In the genomic region with DNA sequence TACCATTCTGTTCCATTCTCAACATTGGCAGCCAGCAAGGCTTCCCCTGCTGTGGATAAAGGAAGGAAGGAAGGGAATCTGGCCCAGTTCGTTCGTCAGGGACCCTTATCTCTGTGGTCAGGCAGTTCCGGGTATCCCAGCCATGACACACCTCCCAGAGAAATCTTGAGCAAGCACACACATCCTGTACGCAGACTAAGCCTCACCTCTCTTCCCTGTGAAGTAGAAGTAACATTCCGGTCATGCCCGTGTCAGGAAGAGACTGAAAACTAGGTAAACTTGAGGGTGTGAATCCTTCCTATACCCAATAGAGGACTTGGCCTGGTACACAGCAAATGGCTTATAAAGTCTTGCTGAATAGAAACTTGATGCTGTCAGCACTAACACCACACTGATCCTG, we compare ENCODE assay signal across 9 mouse cellular contexts. TPM values are rescaled to one million over a fixed set of nuclear protein-coding genes. Genes with fewer than 3 reads are reported as not detected.
DNase-seq lines count a peak whose midpoint lies in the region; ATAC-seq and TF ChIP-seq lines count a peak whose summit lies in the region.
"Had no signal": no experiment of that assay in that cellular context is flagged by ENCODE, and none has a peak within 500 bp of the region (broad histone marks: within the 10 kb centered on the region; RNA-seq: fewer than 3 reads in every experiment).

No protein-coding gene starts in this region.

- 55% methylated on average over 6 of the region's 6 CpGs for WGBS in kidney, embryonic 14.5 days
- 14% methylated on average over 6 of the region's 6 CpGs for WGBS in heart, embryonic 15.5 days
- 14% methylated on average over 6 of the region's 6 CpGs for WGBS in small intestine, adult 2 months

- no peaks in the 10 kb centered on the region for H3K9me3 ChIP-seq in kidney, embryonic 14.5 days (ENCODE audit: control insufficient read depth, low read length)
- no peaks in the 10 kb centered on the region for H3K9me3 ChIP-seq in heart, embryonic 15.5 days (replicated peaks)
- H3K9me3 ChIP-seq: hindbrain, embryonic 13.5 days had no signal

- no peaks in the 10 kb centered on the region for H3K36me3 ChIP-seq in kidney, embryonic 14.5 days (ENCODE audit: control insufficient read depth, insufficient read depth, low read length)
- H3K36me3 ChIP-seq in heart, embryonic 15.5 days, result no peaks in the 10 kb centered on the region
- H3K36me3 ChIP-seq in small intestine, adult 2 months (ENCODE audit: control insufficient read depth, insufficient read depth, low read length), result no peaks in the 10 kb centered on the region
- H3K36me3 ChIP-seq: hindbrain, embryonic 13.5 days had no signal

- no peak for TF ChIP-seq CTCF in small intestine, adult 2 months (IDR thresholded peaks at IDR 0.05; ENCODE audit: extremely low read depth, insufficient read length, insufficient replicate concordance, low read depth, low read length)

- no peaks in the 10 kb centered on the region for H3K27me3 ChIP-seq in kidney, embryonic 14.5 days (ENCODE audit: control insufficient read depth, insufficient read depth, low read length)
- H3K27me3 ChIP-seq in heart, embryonic 15.5 days, result no peaks in the 10 kb centered on the region
- H3K27me3 ChIP-seq in small intestine, adult 2 months (ENCODE audit: control insufficient read depth, insufficient read depth, low read length), result no peaks in the 10 kb centered on the region
- H3K27me3 ChIP-seq: hindbrain, embryonic 13.5 days had no signal

- peaks cover 43% of the 10 kb centered on the region for H3K4me1 ChIP-seq in kidney, embryonic 14.5 days (ENCODE audit: control insufficient read depth, insufficient read depth, low read length)
- H3K4me1 ChIP-seq in heart, embryonic 15.5 days (replicated peaks), result peaks cover 96% of the 10 kb centered on the region
- H3K4me1 ChIP-seq in small intestine, adult 2 months (ENCODE audit: control insufficient read depth, insufficient read depth, insufficient read length, low read length), result peaks cover 71% of the 10 kb centered on the region

- no peak for TF ChIP-seq POLR2A in small intestine, adult 2 months (IDR thresholded peaks at IDR 0.05; ENCODE audit: low read depth, low read length)

- no peak overlapping the region for H3K4me3 ChIP-seq in kidney, embryonic 14.5 days (ENCODE audit: low read length)
- no peak overlapping the region for H3K4me3 ChIP-seq in heart, embryonic 15.5 days
- H3K4me3 ChIP-seq in small intestine, adult 2 months (ENCODE audit: low read depth, low read length), result no peak overlapping the region
- H3K4me3 ChIP-seq: hindbrain, embryonic 13.5 days had no signal

- peak; percentile 71 for DNase-seq in kidney, adult 11 months
- DNase-seq in liver, result peak; percentile 82
- DNase-seq in ovary, postnatal 14 days (ENCODE audit: low spot score), result no peak
- no peak for DNase-seq in B cell, adult 2 months
- no peak for DNase-seq in gastrocnemius, postnatal 36 days

- H3K9ac ChIP-seq in kidney, embryonic 14.5 days (ENCODE audit: low read depth, low read length), result no peak overlapping the region
- no peak overlapping the region for H3K9ac ChIP-seq in heart, embryonic 15.5 days
- H3K9ac ChIP-seq: hindbrain, embryonic 13.5 days had no signal

- ATAC-seq in kidney, embryonic 14.5 days (ENCODE audit: low FRiP score, low TSS enrichment), result no peak
- peak; percentile 41 for ATAC-seq in heart, embryonic 15.5 days (replicated peaks; ENCODE audit: insufficient number of reproducible peaks, insufficient read depth, low FRiP score, low read depth)

- no peak overlapping the region for H3K4me2 ChIP-seq in kidney, embryonic 14.5 days (replicated peaks; ENCODE audit: low read depth, low read length)
- H3K4me2 ChIP-seq in heart, embryonic 15.5 days, result peak overlapping the region; percentile 15; the same call in 1 of the 2 replicates
- H3K4me2 ChIP-seq: hindbrain, embryonic 13.5 days had no signal

- intact Hi-C loops in gastrocnemius, postnatal 36 days (cut with DNase I), result no loop called here

- no peak overlapping the region for H3K27ac ChIP-seq in kidney, embryonic 14.5 days (ENCODE audit: low read depth, low read length)
- peak overlapping the region; percentile 93 for H3K27ac ChIP-seq in heart, embryonic 15.5 days
- H3K27ac ChIP-seq in small intestine, adult 2 months (ENCODE audit: insufficient read depth, low read depth, low read length), result peak overlapping the region; percentile 85
- H3K27ac ChIP-seq: hindbrain, embryonic 13.5 days had no signal

RNA-seq across cellular contexts. Expression of a gene that starts 21.9 kb away (rescaled TPM):
- 56.9 and 75.9 TPM in 2 replicates for polyA plus RNA-seq in kidney, embryonic 14.5 days (2014; fragmentation: Nextera tagmentation; extraction: Ambion mirVana)
- polyA plus RNA-seq in heart, embryonic 15.5 days (2015; fragmentation: Nextera tagmentation; extraction: Ambion mirVana), result 60.8 and 71.4 TPM in 2 replicates
- polyA plus RNA-seq in small intestine, adult 2 months (2012; rRNA removed), result 24.6 and 173 TPM in 2 replicates
- 10 to 100 TPM in 1 of 2 experiments, 1 to 10 TPM in 1; 6.9 to 11.2 TPM for total RNA-seq in gastrocnemius, postnatal 36 days (2021)

Comparison
In these comparisons a context has a peak if more than half of its experiments do, and no peak if none do; other contexts are left out.
1. DNase-seq: peak in kidney, adult 11 months (single experiment) and liver (single experiment); none in ovary, postnatal 14 days (single experiment), B cell, adult 2 months (0 of 2) and gastrocnemius, postnatal 36 days (0 of 2).